Mouse (Mus musculus): Measurements from ENCODE around the gene Arl6ip1. TPM values are rescaled to one million over a fixed set of nuclear protein-coding genes. Genes with fewer than 3 reads are reported as not detected.

The Arl6ip1 gene
- polyA plus RNA-seq, 1 experiment from 2014 or later: 445 TPM

GRCm38 (mm10) chr7:118107671-118108070, 21.8 kb downstream of the Arl6ip1 start:
- H3K27me3 ChIP-seq (replicated peaks; ENCODE audit: control insufficient read depth, insufficient read depth, low read length): no peaks in the 10 kb centered on the region
- no peak overlapping the region for H3K27ac ChIP-seq (ENCODE audit: low read depth, low read length)
- no peak overlapping the region for H3K4me2 ChIP-seq (ENCODE audit: low read length)
- no peak for DNase-seq (ENCODE audit: low spot score)
- H3K36me3 ChIP-seq (ENCODE audit: control insufficient read depth, insufficient read depth, low read length): peaks cover 88% of the 10 kb centered on the region
- H3K9me3 ChIP-seq (replicated peaks; ENCODE audit: control insufficient read depth, low read length): no peaks in the 10 kb centered on the region
- H3K9ac ChIP-seq (ENCODE audit: low read length): no peak overlapping the region
- H3K4me3 ChIP-seq (ENCODE audit: low read depth, low read length): no peak overlapping the region
- 57% methylated on average over 1 of the region's 1 CpGs for WGBS
- ATAC-seq: no peak
- peaks cover 9% of the 10 kb centered on the region for H3K4me1 ChIP-seq (ENCODE audit: control insufficient read depth, insufficient read depth, low read length)

- DNase-seq (ENCODE audit: low spot score) (no peak), ATAC-seq (no peak)
- Histone ChIP-seq H3K4me2 (ENCODE audit: low read length) (no peak overlapping the region), H3K4me1 (ENCODE audit: control insufficient read depth, insufficient read depth, low read length) (no peaks in the 10 kb centered on the region), H3K27me3 (replicated peaks; ENCODE audit: control insufficient read depth, insufficient read depth, low read length) (no peaks in the 10 kb centered on the region), H3K9me3 (replicated peaks; ENCODE audit: control insufficient read depth, low read length) (no peaks in the 10 kb centered on the region), H3K27ac (ENCODE audit: low read depth, low read length) (no peak overlapping the region), H3K4me3 (ENCODE audit: low read depth, low read length) (no peak overlapping the region), H3K9ac (ENCODE audit: low read length) (no peak overlapping the region), H3K36me3 (ENCODE audit: control insufficient read depth, insufficient read depth, low read length) (peaks cover 57% of the 10 kb centered on the region)
- WGBS: 75% methylated on average over 5 of the region's 5 CpGs
Measured at GRCm38 (mm10) chr7:118104458-118105052, 24.9 kb downstream of the Arl6ip1 start.

- H3K36me3 ChIP-seq (ENCODE audit: control insufficient read depth, insufficient read depth, low read length): peaks cover 49% of the 10 kb centered on the region
- H3K4me2 ChIP-seq (ENCODE audit: low read length): no peak overlapping the region
- H3K9me3 ChIP-seq (replicated peaks; ENCODE audit: control insufficient read depth, low read length): no peaks in the 10 kb centered on the region
- no peak overlapping the region for H3K4me3 ChIP-seq (ENCODE audit: low read depth, low read length)
- 0 out of 2 replicates have a peak, but pooled peaks have one; percentile 19 for ATAC-seq
- no peaks in the 10 kb centered on the region for H3K4me1 ChIP-seq (ENCODE audit: control insufficient read depth, insufficient read depth, low read length)
- H3K27ac ChIP-seq (ENCODE audit: low read depth, low read length): no peak overlapping the region
- H3K27me3 ChIP-seq (replicated peaks; ENCODE audit: control insufficient read depth, insufficient read depth, low read length): no peaks in the 10 kb centered on the region
- WGBS: 43% methylated on average over 5 of the region's 5 CpGs
- no peak for DNase-seq (ENCODE audit: low spot score)
- no peak overlapping the region for H3K9ac ChIP-seq (ENCODE audit: low read length)
Measured at GRCm38 (mm10) chr7:118103462-118104379, 25.7 kb downstream of the Arl6ip1 start.

- H3K27ac ChIP-seq (ENCODE audit: low read depth, low read length): no peak overlapping the region
- peaks cover 40% of the 10 kb centered on the region for H3K36me3 ChIP-seq (ENCODE audit: control insufficient read depth, insufficient read depth, low read length)
- no peaks in the 10 kb centered on the region for H3K27me3 ChIP-seq (replicated peaks; ENCODE audit: control insufficient read depth, insufficient read depth, low read length)
- H3K4me3 ChIP-seq (ENCODE audit: low read depth, low read length): no peak overlapping the region
- no peak overlapping the region for H3K4me2 ChIP-seq (ENCODE audit: low read length)
- H3K9me3 ChIP-seq (replicated peaks; ENCODE audit: control insufficient read depth, low read length): no peaks in the 10 kb centered on the region
- H3K4me1 ChIP-seq (ENCODE audit: control insufficient read depth, insufficient read depth, low read length): no peaks in the 10 kb centered on the region
- ATAC-seq (peak; percentile 26), DNase-seq (ENCODE audit: low spot score) (no peak)
- WGBS: 40% methylated on average over 4 of the region's 4 CpGs
- H3K9ac ChIP-seq (ENCODE audit: low read length): no peak overlapping the region
Measured at GRCm38 (mm10) chr7:118102678-118103461, 26.6 kb downstream of the Arl6ip1 start.

- Histone ChIP-seq H3K4me1 (ENCODE audit: control insufficient read depth, insufficient read depth, low read length) (no peaks in the 10 kb centered on the region), H3K27ac (ENCODE audit: low read depth, low read length) (no peak overlapping the region), H3K4me3 (ENCODE audit: low read depth, low read length) (no peak overlapping the region), H3K9me3 (replicated peaks; ENCODE audit: control insufficient read depth, low read length) (no peaks in the 10 kb centered on the region), H3K27me3 (replicated peaks; ENCODE audit: control insufficient read depth, insufficient read depth, low read length) (no peaks in the 10 kb centered on the region), H3K4me2 (ENCODE audit: low read length) (no peak overlapping the region), H3K36me3 (ENCODE audit: control insufficient read depth, insufficient read depth, low read length) (peaks cover 34% of the 10 kb centered on the region), H3K9ac (ENCODE audit: low read length) (no peak overlapping the region)
- ATAC-seq: peak; percentile 47
- peak; percentile 89 for DNase-seq (ENCODE audit: low spot score)
- WGBS: 45% methylated on average over 4 of the region's 4 CpGs
Measured at GRCm38 (mm10) chr7:118102231-118102630, 27.2 kb downstream of the Arl6ip1 start.

GRCm38 (mm10) chr7:118097615-118098014, 31.8 kb downstream of the Arl6ip1 start:
- H3K4me1 ChIP-seq (ENCODE audit: control insufficient read depth, insufficient read depth, low read length): no peaks in the 10 kb centered on the region
- DNase-seq (ENCODE audit: low spot score) (no peak), ATAC-seq (no peak)
- no peak overlapping the region for H3K4me3 ChIP-seq (ENCODE audit: low read depth, low read length)
- 78% methylated on average over 7 of the region's 7 CpGs for WGBS
- no peak overlapping the region for H3K9ac ChIP-seq (ENCODE audit: low read length)
- H3K4me2 ChIP-seq (ENCODE audit: low read length): no peak overlapping the region
- H3K9me3 ChIP-seq (replicated peaks; ENCODE audit: control insufficient read depth, low read length): no peaks in the 10 kb centered on the region
- H3K36me3 ChIP-seq (ENCODE audit: control insufficient read depth, insufficient read depth, low read length): no peaks in the 10 kb centered on the region
- no peaks in the 10 kb centered on the region for H3K27me3 ChIP-seq (replicated peaks; ENCODE audit: control insufficient read depth, insufficient read depth, low read length)
- H3K27ac ChIP-seq (ENCODE audit: low read depth, low read length): no peak overlapping the region

GRCm38 (mm10) chr7:118079987-118080386, 49.5 kb downstream of the Arl6ip1 start:
- H3K4me2 ChIP-seq (ENCODE audit: low read length): no peak overlapping the region
- H3K27me3 ChIP-seq (replicated peaks; ENCODE audit: control insufficient read depth, insufficient read depth, low read length): no peaks in the 10 kb centered on the region
- H3K4me1 ChIP-seq (ENCODE audit: control insufficient read depth, insufficient read depth, low read length): no peaks in the 10 kb centered on the region
- H3K36me3 ChIP-seq (ENCODE audit: control insufficient read depth, insufficient read depth, low read length): no peaks in the 10 kb centered on the region
- no peaks in the 10 kb centered on the region for H3K9me3 ChIP-seq (replicated peaks; ENCODE audit: control insufficient read depth, low read length)
- ATAC-seq (no peak), DNase-seq (ENCODE audit: low spot score) (no peak)
- H3K9ac ChIP-seq (ENCODE audit: low read length): no peak overlapping the region
- 96% methylated on average over 4 of the region's 4 CpGs for WGBS
- H3K27ac ChIP-seq (ENCODE audit: low read depth, low read length): no peak overlapping the region
- H3K4me3 ChIP-seq (ENCODE audit: low read depth, low read length): no peak overlapping the region

GRCm38 (mm10) chr7:118079097-118079496, 50.4 kb downstream of the Arl6ip1 start:
- Histone ChIP-seq H3K9ac (ENCODE audit: low read length) (no peak overlapping the region), H3K4me2 (ENCODE audit: low read length) (no peak overlapping the region), H3K27ac (ENCODE audit: low read depth, low read length) (no peak overlapping the region), H3K36me3 (ENCODE audit: control insufficient read depth, insufficient read depth, low read length) (no peaks in the 10 kb centered on the region), H3K27me3 (replicated peaks; ENCODE audit: control insufficient read depth, insufficient read depth, low read length) (no peaks in the 10 kb centered on the region), H3K4me1 (ENCODE audit: control insufficient read depth, insufficient read depth, low read length) (no peaks in the 10 kb centered on the region), H3K4me3 (ENCODE audit: low read depth, low read length) (no peak overlapping the region), H3K9me3 (replicated peaks; ENCODE audit: control insufficient read depth, low read length) (no peaks in the 10 kb centered on the region)
- 88% methylated on average over 5 of the region's 5 CpGs for WGBS
- DNase-seq (ENCODE audit: low spot score): no peak
- ATAC-seq: no peak
